Mouse (Mus musculus) heart, embryonic 13.5 days (tissue): ENCODE measurements around the gene Rsph9. TPM values are rescaled to one million over a fixed set of nuclear protein-coding genes. Genes with fewer than 3 reads are reported as not detected.

Experiments
- ATAC-seq: fragments of 200-750 bp; cut with Nextera tagmentation; 2 replicates; pipeline ENCODE4 v1.8.0; 2017; ENCODE audit warnings: moderate TSS enrichment; ENCODE audit not compliant: insufficient number of reproducible peaks, low FRiP score, low TSS enrichment; ENCODE audit errors: extremely low read depth
- H3K27ac ChIP-seq: fragments of 300-500 bp; sonication (generic); replicated peaks from 2 replicates; pipeline ENCODE4 v1.5.1; 2015; ENCODE audit warnings: moderate library complexity, mild to moderate bottlenecking, inconsistent platforms
- H3K27me3 ChIP-seq: fragments of 300-500 bp; sonication (generic); replicated peaks from 2 replicates; pipeline ENCODE4 v1.6.1; 2015; ENCODE audit warnings: mild to moderate bottlenecking, inconsistent platforms
- H3K36me3 ChIP-seq: fragments of 300-500 bp; sonication (generic); 2 replicates; pipeline ENCODE4 v1.6.1; 2015; ENCODE audit warnings: mild to moderate bottlenecking, inconsistent platforms
- H3K4me1 ChIP-seq: fragments of 300-500 bp; sonication (generic); 2 replicates; pipeline ENCODE4 v1.6.1; 2015; ENCODE audit warnings: inconsistent platforms
- H3K4me2 ChIP-seq: fragments of 300-500 bp; sonication (generic); 2 replicates; pipeline ENCODE4 v1.6.1; 2015; ENCODE audit warnings: inconsistent platforms, mild to moderate bottlenecking, moderate library complexity
- H3K4me3 ChIP-seq: fragments of 300-500 bp; sonication (generic); 2 replicates; pipeline ENCODE4 v1.5.1; 2015; ENCODE audit warnings: moderate library complexity, mild to moderate bottlenecking, inconsistent platforms
- H3K9ac ChIP-seq: fragments of 300-500 bp; sonication (generic); 2 replicates; pipeline ENCODE4 v1.6.1; 2015; ENCODE audit warnings: inconsistent platforms, mild to moderate bottlenecking, moderate library complexity
- H3K9me3 ChIP-seq: fragments of 300-500 bp; sonication (generic); 2 replicates; pipeline ENCODE4 v1.6.1; 2016; ENCODE audit warnings: inconsistent platforms
- WGBS: fragments of 180-500 bp; shearing (Covaris S2); methylation state at CpG from one replicate; pipeline ENCODE4 v1.1.7; 2015; ENCODE audit warnings: mixed read lengths; 5-methylcytosine and 5-hydroxymethylcytosine counted together
- polyA plus RNA-seq: library from polyadenylated mRNA; unstranded; fragments of >200 nt; fragmentation: Nextera tagmentation; extraction: Ambion mirVana; gene quantifications from 2 replicates; pipeline ENCODE4 v1.2.1, GENCODE M21; 2015

Rsph9 gene
- polyA plus RNA-seq: 6.0 and 6.1 TPM in 2 replicates

DNA sequence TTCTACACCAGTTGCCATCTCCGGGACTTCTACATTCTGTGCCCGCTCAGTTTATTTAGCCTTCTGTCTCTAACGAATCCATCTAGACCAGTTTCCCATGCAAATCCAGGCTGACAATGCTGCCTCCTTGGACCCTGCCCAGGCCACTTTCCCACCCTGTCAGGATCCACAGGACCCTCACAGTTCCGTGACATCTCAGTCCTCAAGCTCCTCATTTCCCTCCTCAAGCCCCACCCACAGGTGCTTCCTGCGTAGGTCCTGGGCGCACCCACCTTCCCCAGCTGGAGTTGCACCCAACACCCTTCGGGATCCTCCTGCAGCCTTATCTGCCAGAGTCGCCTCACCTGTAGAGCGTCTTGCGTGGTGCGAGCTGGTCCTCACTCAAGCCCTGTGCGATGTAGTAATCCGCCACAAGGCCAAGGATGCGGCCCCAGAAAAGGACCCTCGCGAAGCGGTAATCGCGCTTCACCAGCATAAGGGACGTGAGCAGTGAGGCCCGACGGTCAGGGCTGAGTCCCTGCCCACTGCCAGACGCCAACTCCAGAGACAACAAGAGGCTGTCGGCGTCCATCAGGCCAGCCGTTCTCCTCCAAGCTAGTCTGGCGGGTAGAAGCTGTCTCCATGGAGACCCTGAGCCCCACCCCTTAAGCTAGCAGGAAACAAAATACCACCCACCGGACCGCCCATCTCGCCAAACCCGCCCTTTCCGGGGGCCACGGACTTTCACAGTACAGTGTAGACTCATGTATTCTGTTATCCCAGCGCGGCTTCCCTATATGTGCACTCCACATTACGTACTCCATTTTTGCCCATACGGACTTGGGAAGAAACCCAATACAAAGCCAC lies at the start of gene Rsph9:
Gene Rsph9 (minus strand): TSS at position 639 of the 846 bp plus-strand sequence.
- peak; percentile 90 for ATAC-seq
- H3K27ac ChIP-seq: 0 out of 2 replicates have a peak within 1 kb of the TSS, but pooled peaks have one; percentile 14
- peak within 1 kb of the TSS; percentile 73 for H3K9ac ChIP-seq
- H3K4me3 ChIP-seq: peak within 1 kb of the TSS; percentile 53
- H3K4me2 ChIP-seq: peak within 1 kb of the TSS; percentile 75
- H3K27me3 ChIP-seq: no peaks in the 10 kb centered on the region
- H3K36me3 ChIP-seq: peaks cover 36% of the 10 kb centered on the region
- peaks cover 31% of the 10 kb centered on the region for H3K4me1 ChIP-seq
- H3K9me3 ChIP-seq: no peaks in the 10 kb centered on the region
- 5% methylated on average over 37 of the region's 37 CpGs for WGBS

- Histone ChIP-seq H3K9me3 (no peaks in the 10 kb centered on the region), H3K4me2 (no peak overlapping the region), H3K4me1 (no peaks in the 10 kb centered on the region), H3K9ac (no peak overlapping the region), H3K4me3 (no peak overlapping the region), H3K27ac (no peak overlapping the region), H3K27me3 (no peaks in the 10 kb centered on the region), H3K36me3 (peaks cover 97% of the 10 kb centered on the region)
- WGBS: 93% methylated on average over 2 of the region's 2 CpGs
- no peak for ATAC-seq
These were observed 44.8 kb upstream of the Rsph9 start for GRCm38 (mm10) chr17:46188829-46189228.

DNA sequence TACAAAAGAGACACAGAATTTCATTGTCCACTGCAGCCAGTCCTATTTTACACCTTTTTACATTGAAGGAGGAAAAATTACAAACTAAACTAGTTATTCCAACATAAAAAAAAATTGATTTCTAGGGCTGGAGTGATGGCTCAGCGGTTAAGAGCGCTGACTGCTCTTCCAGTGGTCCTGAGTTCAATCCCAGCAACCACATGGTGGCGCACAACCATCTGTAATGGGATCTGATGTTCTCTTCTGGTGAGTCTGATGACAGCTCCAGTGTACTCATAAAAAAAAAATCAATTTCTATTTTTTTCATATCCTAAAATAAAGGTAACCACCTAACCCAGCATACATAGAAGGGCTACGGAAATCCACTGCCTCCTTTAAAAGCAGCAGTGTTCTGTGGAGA lies 38.3 kb upstream of the Rsph9 start:
- peaks cover 100% of the 10 kb centered on the region for H3K36me3 ChIP-seq
- no peak overlapping the region for H3K4me3 ChIP-seq
- 88% methylated on average over 4 of the region's 4 CpGs for WGBS
- ATAC-seq: no peak
- no peaks in the 10 kb centered on the region for H3K9me3 ChIP-seq
- no peak overlapping the region for H3K4me2 ChIP-seq
- H3K27ac ChIP-seq: no peak overlapping the region
- H3K27me3 ChIP-seq: no peaks in the 10 kb centered on the region
- H3K4me1 ChIP-seq: no peaks in the 10 kb centered on the region
- no peak overlapping the region for H3K9ac ChIP-seq

DNA sequence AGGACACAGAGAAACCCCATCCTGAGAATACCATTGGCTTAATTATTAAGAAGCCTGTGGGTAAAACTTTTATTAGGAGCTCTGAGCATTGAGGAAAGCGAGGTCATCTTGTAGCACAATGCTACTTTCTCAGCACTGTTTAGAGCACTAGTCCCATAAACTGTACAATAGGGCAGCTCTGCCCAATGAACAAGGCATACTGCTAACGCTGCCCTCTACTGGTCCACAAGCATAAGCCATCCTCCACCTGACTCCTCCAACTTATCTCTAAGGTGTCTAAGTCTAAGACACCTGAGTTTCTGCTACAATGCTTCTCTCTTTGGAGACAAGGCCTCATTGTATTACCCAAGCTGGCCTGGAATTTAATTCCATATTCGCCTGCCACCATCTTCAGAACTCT lies 26.5 kb upstream of the Rsph9 start:
- 74% methylated on average over 3 of the region's 3 CpGs for WGBS
- H3K36me3 ChIP-seq: peaks cover 95% of the 10 kb centered on the region
- no peaks in the 10 kb centered on the region for H3K9me3 ChIP-seq
- H3K27me3 ChIP-seq: no peaks in the 10 kb centered on the region
- H3K4me2 ChIP-seq: no peak overlapping the region
- no peak overlapping the region for H3K9ac ChIP-seq
- peaks cover 25% of the 10 kb centered on the region for H3K4me1 ChIP-seq
- no peak overlapping the region for H3K4me3 ChIP-seq
- H3K27ac ChIP-seq: no peak overlapping the region
- no peak for ATAC-seq

- Histone ChIP-seq H3K9ac (no peak overlapping the region), H3K36me3 (peaks cover 97% of the 10 kb centered on the region), H3K9me3 (no peaks in the 10 kb centered on the region), H3K4me2 (no peak overlapping the region), H3K4me3 (no peak overlapping the region), H3K4me1 (peaks cover 25% of the 10 kb centered on the region), H3K27me3 (no peaks in the 10 kb centered on the region), H3K27ac (peak overlapping the region; percentile 29; the same call in 1 of the 2 replicates)
- 77% methylated on average over 5 of the region's 5 CpGs for WGBS
- no peak for ATAC-seq
These were observed 24.8 kb upstream of the Rsph9 start for GRCm38 (mm10) chr17:46168768-46169167.

DNA sequence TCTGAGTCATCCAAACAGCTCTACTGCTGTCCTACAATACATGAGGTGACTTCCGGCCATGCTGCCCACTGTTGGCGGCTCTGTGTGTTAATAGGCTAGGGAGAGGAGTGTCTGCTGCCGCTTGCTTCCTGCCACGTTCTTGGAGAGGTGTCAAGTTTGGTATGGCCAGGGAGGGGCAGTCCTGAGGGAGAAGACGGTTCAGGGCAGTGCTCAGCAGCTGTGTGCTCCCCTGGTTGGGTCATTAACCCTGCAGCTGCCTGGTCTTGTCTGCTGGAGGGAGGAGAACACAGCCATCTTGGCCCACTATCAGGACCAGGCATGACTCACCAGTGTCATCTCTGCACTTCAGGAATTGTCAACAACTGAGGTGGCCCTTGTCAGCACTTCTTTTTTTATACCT lies 24.3 kb upstream of the Rsph9 start:
- Histone ChIP-seq H3K9ac (no peak overlapping the region), H3K36me3 (peaks cover 98% of the 10 kb centered on the region), H3K9me3 (no peaks in the 10 kb centered on the region), H3K4me3 (no peak overlapping the region), H3K27me3 (no peaks in the 10 kb centered on the region), H3K4me1 (peaks cover 27% of the 10 kb centered on the region), H3K27ac (peak overlapping the region; percentile 29; the same call in 1 of the 2 replicates), H3K4me2 (no peak overlapping the region)
- 0 out of 2 replicates have a peak, but pooled peaks have one; percentile 22 for ATAC-seq
- WGBS: 36% methylated on average over 5 of the region's 5 CpGs

DNA sequence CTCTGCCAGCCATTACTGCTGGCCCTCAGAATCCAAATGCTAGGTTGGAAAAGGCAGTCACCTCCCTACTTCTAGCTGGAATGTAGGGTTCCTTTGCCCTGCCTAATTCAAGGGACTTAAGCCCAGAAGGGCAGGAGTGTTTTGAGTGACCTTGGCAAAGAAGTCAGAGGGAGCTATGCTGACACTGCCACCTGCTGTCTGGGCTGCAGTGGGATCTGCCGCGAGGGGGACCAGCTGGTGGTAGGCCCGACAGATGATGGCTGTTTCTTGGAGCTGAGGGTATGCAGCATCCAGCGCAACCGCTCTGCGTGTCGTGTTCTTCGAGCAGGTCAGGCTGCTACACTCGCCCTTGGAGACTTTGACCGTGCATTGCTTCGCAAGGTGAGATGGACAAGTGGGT lies 23.0 kb upstream of the Rsph9 start:
- Histone ChIP-seq H3K4me2 (no peak overlapping the region), H3K27ac (no peak overlapping the region), H3K9ac (no peak overlapping the region), H3K9me3 (no peaks in the 10 kb centered on the region), H3K4me1 (peaks cover 40% of the 10 kb centered on the region), H3K4me3 (no peak overlapping the region), H3K27me3 (no peaks in the 10 kb centered on the region), H3K36me3 (peaks cover 91% of the 10 kb centered on the region)
- no peak for ATAC-seq
- WGBS: 82% methylated on average over 11 of the region's 11 CpGs

DNA sequence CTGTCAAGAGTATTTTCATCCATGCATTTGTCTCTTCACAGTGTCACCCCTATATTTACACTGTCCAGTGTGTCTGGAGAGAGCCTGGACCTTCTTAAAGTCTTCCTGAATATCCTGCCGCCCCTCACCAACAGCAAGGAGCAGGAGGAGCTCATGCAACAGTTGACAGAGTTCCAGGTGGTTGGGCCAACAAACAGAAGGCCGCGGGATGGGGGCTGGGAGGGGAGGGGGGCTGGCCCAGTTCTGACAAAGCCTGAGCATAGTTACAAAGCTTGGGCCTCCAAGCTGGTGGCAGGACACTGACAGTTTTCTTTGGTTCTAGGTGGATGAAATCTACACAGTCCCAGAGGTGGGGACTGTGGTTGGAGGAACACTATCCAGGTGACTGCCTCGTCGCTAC lies 22.3 kb upstream of the Rsph9 start:
- Histone ChIP-seq H3K9me3 (no peaks in the 10 kb centered on the region), H3K4me2 (no peak overlapping the region), H3K27ac (no peak overlapping the region), H3K27me3 (no peaks in the 10 kb centered on the region), H3K9ac (no peak overlapping the region), H3K4me1 (peaks cover 45% of the 10 kb centered on the region), H3K36me3 (peaks cover 86% of the 10 kb centered on the region), H3K4me3 (no peak overlapping the region)
- ATAC-seq: no peak
- WGBS: 77% methylated on average over 5 of the region's 5 CpGs

GRCm38 (mm10) chr17:46165460-46165859 lies 21.4 kb upstream of the Rsph9 start:
- Histone ChIP-seq H3K27me3 (no peaks in the 10 kb centered on the region), H3K4me1 (peaks cover 45% of the 10 kb centered on the region), H3K9me3 (no peaks in the 10 kb centered on the region), H3K27ac (no peak overlapping the region), H3K36me3 (peaks cover 77% of the 10 kb centered on the region), H3K9ac (no peak overlapping the region), H3K4me3 (no peak overlapping the region), H3K4me2 (no peak overlapping the region)
- WGBS: 81% methylated on average over 12 of the region's 12 CpGs
- no peak for ATAC-seq

- no peak overlapping the region for H3K4me2 ChIP-seq
- peaks cover 46% of the 10 kb centered on the region for H3K4me1 ChIP-seq
- H3K9me3 ChIP-seq: no peaks in the 10 kb centered on the region
- no peaks in the 10 kb centered on the region for H3K27me3 ChIP-seq
- 91% methylated on average over 10 of the region's 10 CpGs for WGBS
- ATAC-seq: no peak
- H3K36me3 ChIP-seq: peaks cover 71% of the 10 kb centered on the region
- H3K9ac ChIP-seq: no peak overlapping the region
- no peak overlapping the region for H3K27ac ChIP-seq
- no peak overlapping the region for H3K4me3 ChIP-seq
These were observed 20.8 kb upstream of the Rsph9 start for GRCm38 (mm10) chr17:46164791-46165190.

- Histone ChIP-seq H3K4me3 (no peak overlapping the region), H3K4me2 (no peak overlapping the region), H3K36me3 (peaks cover 66% of the 10 kb centered on the region), H3K27me3 (no peaks in the 10 kb centered on the region), H3K9me3 (no peaks in the 10 kb centered on the region), H3K27ac (no peak overlapping the region), H3K9ac (no peak overlapping the region), H3K4me1 (peaks cover 51% of the 10 kb centered on the region)
- no peak for ATAC-seq
- WGBS: 92% methylated on average over 8 of the region's 8 CpGs
These were observed 20.3 kb upstream of the Rsph9 start for GRCm38 (mm10) chr17:46164301-46164700.
